Mouse (Mus musculus): ENCODE data around the gene Rfk. TPM values are rescaled to one million over a fixed set of nuclear protein-coding genes. Genes with fewer than 3 reads are reported as not detected.

Rfk gene
- 91.9 TPM for polyA plus RNA-seq (2021)

- ATAC-seq, result peak; percentile 94
- in situ Hi-C loops (cut with MboI; ENCODE audit: low pct_unique_long_range_greater_than_20kb), result loop anchor here (25.0 kb wide), 1 partner anchor 607 kb away; the partner anchor contains the start of gene Vps13a
- DNase-seq (ENCODE audit: low read depth, low spot score), result no peak
- CTCF ChIA-PET, result interaction anchor here (1.1 kb wide), 1 partner anchor 40 kb away, joined by 3 read pairs; no protein-coding TSS in a partner anchor
- POLR2A ChIA-PET, result no interaction called here
- TF ChIP-seq CTCF (IDR thresholded peaks at IDR 0.05), result no peak
- no peaks in the 10 kb centered on the region for H3K27me3 ChIP-seq
Observed at GRCm38 (mm10) chr19:17393841-17394591, at the start of gene Rfk. Gene Rfk, plus strand, starts transcription at chr19:17394043.

DNA sequence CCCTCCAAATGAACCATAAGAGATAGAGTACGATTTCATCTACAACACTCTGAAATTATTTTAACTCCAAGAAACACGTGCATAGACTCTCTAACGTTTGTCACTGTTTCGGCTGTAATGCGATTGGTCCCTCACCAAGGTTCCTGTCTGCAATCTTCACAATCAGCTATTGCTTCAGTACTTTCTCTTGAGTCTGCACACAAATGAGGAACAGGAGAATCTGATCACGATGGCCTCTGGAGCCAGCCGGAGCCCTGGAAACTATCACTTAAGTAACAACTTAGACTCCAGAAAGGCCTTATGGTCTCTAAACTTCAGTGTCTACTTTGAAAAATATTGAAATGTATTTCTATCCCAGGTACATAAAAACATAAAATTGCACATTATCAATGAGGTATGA is 49.0 kb upstream of the Rfk start:
- ATAC-seq, result no peak
- ChIA-PET POLR2A (no interaction called here), CTCF (interaction anchor here (1.5 kb wide), 1 partner anchor 11 kb away, joined by 3 read pairs; no protein-coding TSS in a partner anchor)
- no peaks in the 10 kb centered on the region for H3K27me3 ChIP-seq
- no peak for DNase-seq (ENCODE audit: low read depth, low spot score)
- in situ Hi-C loops (cut with MboI; ENCODE audit: low pct_unique_long_range_greater_than_20kb), result no loop called here
- TF ChIP-seq CTCF (IDR thresholded peaks at IDR 0.05), result no peak

DNA sequence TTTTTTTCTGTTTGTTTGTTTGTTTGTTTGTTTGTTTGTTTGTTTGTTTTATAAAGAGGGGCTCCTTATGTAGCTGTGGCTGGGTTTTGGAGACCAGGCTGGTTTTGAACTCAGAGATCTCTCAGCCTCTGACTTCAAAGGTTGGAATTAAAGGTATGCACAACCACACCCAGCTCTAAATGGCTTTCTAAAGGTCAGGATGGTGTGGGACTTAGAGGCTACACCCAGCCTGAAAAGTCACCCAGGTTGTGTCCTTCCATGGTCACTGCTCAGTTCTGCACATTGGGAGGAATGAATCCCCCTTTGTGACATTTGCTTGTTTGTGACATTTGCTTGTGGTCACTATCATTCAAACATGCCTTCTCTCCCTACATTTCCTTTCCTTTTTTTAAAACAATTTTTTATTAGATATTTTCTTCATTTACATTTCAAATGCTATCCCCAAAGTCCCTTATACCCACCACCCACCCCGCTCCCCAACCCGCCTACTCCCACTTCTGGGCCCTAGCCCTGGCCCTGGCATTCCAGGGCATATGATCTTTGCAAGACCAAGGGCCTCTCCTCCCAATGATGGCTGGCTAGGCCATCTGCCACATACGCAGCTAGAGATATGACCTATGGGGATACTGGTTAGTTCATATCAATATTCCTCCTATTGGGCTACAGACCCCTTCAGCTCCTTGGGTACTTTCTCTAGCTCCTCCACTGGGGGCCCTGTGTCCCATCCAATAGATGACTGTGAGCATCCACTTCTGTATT is 46.9 kb upstream of the Rfk start:
- DNase-seq (ENCODE audit: low read depth, low spot score) (no peak), ATAC-seq (no peak)
- in situ Hi-C loops (cut with MboI; ENCODE audit: low pct_unique_long_range_greater_than_20kb), result no loop called here
- ChIA-PET POLR2A (interaction anchor here (0.7 kb wide), 1 partner anchor 164 kb away, joined by 4 read pairs; no protein-coding TSS in a partner anchor), CTCF (interaction anchor here (0.8 to 1.3 kb wide), 2 partner anchors 13 to 184 kb away, joined by 3 to 4 read pairs; no protein-coding TSS in a partner anchor)
- TF ChIP-seq CTCF (IDR thresholded peaks at IDR 0.05), result no peak
- no peaks in the 10 kb centered on the region for H3K27me3 ChIP-seq

GRCm38 (mm10) chr19:17347852-17348251 is 46.0 kb upstream of the Rfk start:
- POLR2A ChIA-PET, result interaction anchor here (0.7 kb wide), 1 partner anchor 165 kb away, joined by 4 read pairs; no protein-coding TSS in a partner anchor
- DNase-seq (ENCODE audit: low read depth, low spot score), result no peak
- H3K27me3 ChIP-seq, result no peaks in the 10 kb centered on the region
- CTCF ChIA-PET, result interaction anchor here (0.8 kb wide), 1 partner anchor 185 kb away, joined by 4 read pairs; no protein-coding TSS in a partner anchor
- TF ChIP-seq CTCF (IDR thresholded peaks at IDR 0.05), result no peak
- in situ Hi-C loops (cut with MboI; ENCODE audit: low pct_unique_long_range_greater_than_20kb), result no loop called here
- ATAC-seq, result no peak

- TF ChIP-seq CTCF (IDR thresholded peaks at IDR 0.05), result no peak
- in situ Hi-C loops (cut with MboI; ENCODE audit: low pct_unique_long_range_greater_than_20kb), result no loop called here
- ChIA-PET CTCF (interaction anchor here (1.1 to 2.2 kb wide), 3 partner anchors 8 to 40 kb away, joined by 3 to 16 read pairs (median 5); partner anchors contain the start of gene Rfk), POLR2A (no interaction called here)
- no peaks in the 10 kb centered on the region for H3K27me3 ChIP-seq
- DNase-seq (ENCODE audit: low read depth, low spot score) (no peak), ATAC-seq (no peak)
Observed at GRCm38 (mm10) chr19:17353727-17354126, 40.1 kb upstream of the Rfk start.

GRCm38 (mm10) chr19:17354362-17354761 is 39.5 kb upstream of the Rfk start:
- DNase-seq (ENCODE audit: low read depth, low spot score) (no peak), ATAC-seq (no peak)
- ChIA-PET CTCF (interaction anchor here (1.1 to 2.2 kb wide), 2 partner anchors 11 to 39 kb away, joined by 3 to 16 read pairs; partner anchors contain the start of gene Rfk), POLR2A (no interaction called here)
- H3K27me3 ChIP-seq, result no peaks in the 10 kb centered on the region
- in situ Hi-C loops (cut with MboI; ENCODE audit: low pct_unique_long_range_greater_than_20kb), result no loop called here
- TF ChIP-seq CTCF (IDR thresholded peaks at IDR 0.05), result no peak

GRCm38 (mm10) chr19:17354797-17355196 is 39.0 kb upstream of the Rfk start:
- no peak for TF ChIP-seq CTCF (IDR thresholded peaks at IDR 0.05)
- no peak for DNase-seq (ENCODE audit: low read depth, low spot score)
- CTCF ChIA-PET, result interaction anchor here (1.1 to 2.2 kb wide), 2 partner anchors 10 to 39 kb away, joined by 3 to 16 read pairs; partner anchors contain the start of gene Rfk
- H3K27me3 ChIP-seq, result no peaks in the 10 kb centered on the region
- no peak for ATAC-seq
- in situ Hi-C loops (cut with MboI; ENCODE audit: low pct_unique_long_range_greater_than_20kb), result no loop called here
- POLR2A ChIA-PET, result no interaction called here

DNA sequence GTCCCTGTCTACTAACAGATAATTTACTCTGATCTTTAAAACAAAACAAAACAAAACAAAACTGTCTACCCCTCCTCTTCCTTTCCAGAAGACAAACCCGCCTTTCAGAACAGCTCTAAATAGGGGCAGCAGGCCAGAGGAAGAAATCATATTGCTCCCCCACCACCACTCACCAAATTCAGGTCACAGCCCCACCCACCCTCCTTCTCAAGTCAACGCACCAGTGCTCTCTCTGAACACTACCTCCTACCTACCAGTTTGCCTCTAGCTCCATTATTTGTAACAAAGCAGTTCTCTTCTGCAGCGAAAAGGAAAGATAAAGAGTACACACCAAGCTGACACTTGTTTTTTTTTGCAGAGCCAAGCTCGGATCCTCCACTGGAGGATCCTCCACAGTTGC is 38.5 kb upstream of the Rfk start:
- ATAC-seq (no peak), DNase-seq (ENCODE audit: low read depth, low spot score) (no peak)
- POLR2A ChIA-PET, result no interaction called here
- CTCF ChIA-PET, result interaction anchor here (0.7 to 2.2 kb wide), 2 partner anchors 10 to 11 kb away, joined by 3 to 16 read pairs; no protein-coding TSS in a partner anchor
- TF ChIP-seq CTCF (IDR thresholded peaks at IDR 0.05), result no peak
- H3K27me3 ChIP-seq, result no peaks in the 10 kb centered on the region
- in situ Hi-C loops (cut with MboI; ENCODE audit: low pct_unique_long_range_greater_than_20kb), result no loop called here

- DNase-seq (ENCODE audit: low read depth, low spot score) (no peak), ATAC-seq (no peak)
- TF ChIP-seq CTCF (IDR thresholded peaks at IDR 0.05), result no peak
- in situ Hi-C loops (cut with MboI; ENCODE audit: low pct_unique_long_range_greater_than_20kb), result no loop called here
- ChIA-PET POLR2A (no interaction called here), CTCF (interaction anchor here (0.7 to 2.2 kb wide), 3 partner anchors 9 to 193 kb away, joined by 3 to 16 read pairs (median 4); no protein-coding TSS in a partner anchor)
- no peaks in the 10 kb centered on the region for H3K27me3 ChIP-seq
Observed at GRCm38 (mm10) chr19:17355950-17356867, 37.6 kb upstream of the Rfk start.

GRCm38 (mm10) chr19:17356932-17357331 is 36.9 kb upstream of the Rfk start:
- no peaks in the 10 kb centered on the region for H3K27me3 ChIP-seq
- DNase-seq (ENCODE audit: low read depth, low spot score) (no peak), ATAC-seq (no peak)
- ChIA-PET POLR2A (no interaction called here), CTCF (interaction anchor here (1.0 to 2.3 kb wide), 2 partner anchors 194 to 217 kb away, joined by 4 to 5 read pairs; no protein-coding TSS in a partner anchor)
- no peak for TF ChIP-seq CTCF (IDR thresholded peaks at IDR 0.05)
- in situ Hi-C loops (cut with MboI; ENCODE audit: low pct_unique_long_range_greater_than_20kb), result no loop called here
